Mouse (Mus musculus): ENCODE results near the gene Dzank1.

Dzank1 gene

DNA sequence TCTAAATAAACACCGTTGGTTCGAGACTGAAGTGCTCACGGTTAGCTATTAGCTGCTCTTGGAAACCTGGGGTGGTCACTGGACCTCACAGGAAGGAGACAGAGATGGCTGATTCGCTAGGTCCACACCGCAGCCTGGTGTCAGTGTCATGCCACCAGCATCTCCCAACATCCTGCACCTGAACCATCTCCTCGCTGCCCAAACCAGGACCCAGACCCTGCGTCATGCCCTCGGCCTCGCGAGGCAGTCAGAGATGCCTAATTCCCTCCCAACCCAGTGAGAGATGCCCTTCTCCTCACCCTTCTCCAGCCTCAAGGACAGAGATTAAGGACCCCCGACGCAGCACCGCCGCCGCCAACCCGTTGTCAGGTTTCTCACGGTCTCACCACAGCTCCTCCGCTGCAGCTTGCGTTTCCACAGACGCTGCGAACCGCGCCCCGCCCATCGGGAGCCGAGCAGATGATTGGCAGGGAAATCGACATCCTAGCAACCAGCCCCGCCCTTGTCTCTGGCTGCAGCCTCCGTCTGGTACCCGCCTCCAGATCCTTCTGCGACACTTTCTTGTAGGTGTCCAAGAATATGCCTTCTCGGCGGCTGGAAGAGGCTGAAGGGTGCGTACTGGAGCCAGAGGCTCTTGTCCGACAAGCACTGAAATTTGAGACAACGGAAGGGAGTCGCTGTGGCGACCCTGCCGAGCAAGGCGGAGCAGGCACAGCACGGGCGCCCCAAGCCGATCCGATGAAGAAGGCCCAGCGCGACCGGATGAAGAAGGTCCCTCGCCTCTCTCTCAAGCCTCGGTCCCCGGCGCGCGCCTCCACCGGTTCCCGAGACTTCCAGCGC is at the start of gene Dzank1, which contains the start of gene Polr3f:
Gene Dzank1 (minus strand): TSS at position 434 of the 840 bp plus-strand sequence.
Gene Polr3f (plus strand): TSS at position 738 of the 840 bp plus-strand sequence.
- DNase-seq (ENCODE audit: low read depth, low spot score) = peak; percentile 98

DNA sequence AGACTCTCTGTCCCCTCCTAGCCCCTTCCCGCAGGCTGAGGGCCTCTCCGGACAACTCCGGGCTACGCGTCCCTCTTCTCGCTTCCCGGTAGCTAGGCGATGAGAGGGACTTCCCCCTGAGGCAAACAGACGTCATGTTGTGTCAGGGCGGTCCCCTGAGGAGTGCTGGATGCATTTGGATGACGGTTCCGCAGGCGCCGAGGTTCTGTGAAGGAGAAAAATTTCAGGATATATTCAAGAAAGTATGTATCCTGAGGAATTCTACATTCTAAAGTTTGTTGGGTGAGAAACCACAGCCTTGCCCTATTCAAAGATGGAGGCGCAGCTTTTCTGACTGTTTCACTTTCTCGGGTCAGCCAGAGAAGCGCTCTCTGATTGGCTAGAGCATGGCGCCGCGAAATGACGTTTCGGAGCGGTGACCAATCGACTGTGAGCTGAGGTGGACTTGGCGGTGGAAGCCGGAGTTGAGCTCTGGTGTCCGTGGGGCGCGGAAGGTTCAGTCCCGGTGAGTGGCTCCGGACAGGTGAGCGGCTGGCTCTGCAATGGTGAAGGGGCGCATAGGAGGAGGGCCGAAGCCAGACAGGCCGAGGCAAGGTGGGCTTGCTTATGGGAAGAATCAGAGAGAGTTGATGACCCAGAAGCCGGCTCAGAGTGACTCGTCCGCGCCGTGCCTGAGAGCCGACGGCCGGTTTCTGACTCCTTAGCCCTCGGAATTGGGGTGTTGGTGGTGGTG is 28.8 kb upstream of the Dzank1 start, which contains the start of gene Sec23b:
Gene Sec23b (plus strand): TSS at position 410 of the 733 bp plus-strand sequence.
- DNase-seq (ENCODE audit: low read depth, low spot score) = peak; percentile 97

DNA sequence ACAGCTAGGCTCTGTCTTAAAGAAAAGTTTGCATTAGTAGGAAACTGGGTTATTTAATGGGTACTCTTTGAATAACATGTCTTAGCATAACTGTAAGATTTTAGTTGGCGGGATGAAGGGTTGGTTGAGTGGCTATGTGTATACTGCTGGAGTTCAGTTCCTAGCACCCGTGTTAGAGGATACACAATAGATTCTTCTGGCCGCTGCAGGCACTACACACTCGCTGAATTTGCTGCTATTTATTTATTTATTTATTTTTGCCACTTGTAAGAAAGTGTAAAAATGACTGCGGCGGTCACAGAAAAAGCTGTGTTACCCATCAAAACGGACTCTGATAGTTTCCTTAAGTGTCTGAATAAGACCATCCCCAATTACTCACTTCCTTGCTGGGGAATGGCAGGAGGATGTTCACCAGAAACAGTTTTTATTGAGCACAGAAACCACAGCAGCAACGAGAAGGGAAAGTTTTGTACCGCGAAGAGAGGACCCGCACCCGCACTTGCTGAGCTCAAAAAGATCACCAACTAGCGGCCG is 28.1 kb upstream of the Dzank1 start:
- no peak for DNase-seq (ENCODE audit: low read depth, low spot score)

DNA sequence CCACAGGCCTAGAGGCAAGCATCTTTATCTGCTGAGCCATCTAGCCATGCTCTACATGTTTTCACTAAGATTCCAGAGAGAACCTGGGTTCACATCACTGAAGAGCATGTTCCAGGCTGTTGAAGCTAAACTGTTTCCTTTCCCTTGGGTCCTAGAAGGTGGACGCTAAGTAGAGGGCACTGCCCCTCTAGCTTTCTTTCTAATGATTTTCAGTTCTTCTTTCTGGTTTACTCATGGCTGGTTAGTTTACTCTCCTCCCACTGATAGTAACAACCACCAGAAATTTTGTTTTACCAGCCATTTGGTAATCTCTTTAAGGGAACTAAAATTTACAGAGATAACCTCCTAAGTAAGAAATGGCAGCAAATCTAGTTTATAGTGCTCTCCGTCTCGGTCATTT is 26.7 kb upstream of the Dzank1 start:
- DNase-seq (ENCODE audit: low read depth, low spot score) = no peak

DNA sequence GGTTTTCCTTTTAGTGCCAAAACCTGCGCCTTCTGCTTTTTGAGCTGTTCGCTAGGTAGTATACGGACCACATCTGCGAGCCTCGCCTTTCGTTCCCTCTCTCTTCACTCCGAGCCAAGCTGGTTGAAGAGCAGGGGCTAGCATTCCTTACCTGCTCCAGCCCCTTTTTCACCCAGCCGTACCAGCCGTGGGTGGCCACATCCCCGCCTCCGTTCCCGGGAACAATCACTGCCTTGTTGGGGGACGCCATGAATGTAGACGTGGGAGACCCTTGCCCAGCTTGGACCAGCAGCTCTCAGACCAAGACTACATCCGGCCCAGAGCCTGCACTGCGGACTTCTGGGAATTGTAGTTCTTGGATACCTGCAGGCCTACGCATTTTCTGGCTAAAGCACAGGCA is 23.3 kb upstream of the Dzank1 start, which contains the start of gene Rbbp9:
Gene Rbbp9 (minus strand): TSS at position 341 of the 400 bp plus-strand sequence.
- peak; percentile 89 for DNase-seq (ENCODE audit: low read depth, low spot score)

DNA sequence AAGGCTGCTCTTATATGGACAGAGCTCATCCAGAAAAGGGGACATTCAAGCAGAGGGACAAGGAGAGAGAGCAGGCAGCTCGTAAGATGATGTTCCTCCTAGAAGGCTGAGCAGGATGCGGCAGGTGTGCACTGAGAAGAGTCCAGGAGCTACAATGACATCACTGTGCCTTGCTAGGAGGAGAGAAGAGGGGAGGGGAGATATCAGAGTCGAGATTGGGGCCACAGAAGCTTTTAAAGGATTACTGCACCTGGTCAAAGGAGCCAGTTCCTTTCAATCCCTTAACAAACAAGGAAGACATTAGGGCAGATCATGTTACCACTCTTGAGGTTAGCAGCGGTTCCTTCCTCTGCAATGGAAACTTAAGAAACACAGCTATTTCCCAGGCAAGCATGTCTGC is 20.3 kb upstream of the Dzank1 start:
- DNase-seq (ENCODE audit: low read depth, low spot score) = no peak

DNA sequence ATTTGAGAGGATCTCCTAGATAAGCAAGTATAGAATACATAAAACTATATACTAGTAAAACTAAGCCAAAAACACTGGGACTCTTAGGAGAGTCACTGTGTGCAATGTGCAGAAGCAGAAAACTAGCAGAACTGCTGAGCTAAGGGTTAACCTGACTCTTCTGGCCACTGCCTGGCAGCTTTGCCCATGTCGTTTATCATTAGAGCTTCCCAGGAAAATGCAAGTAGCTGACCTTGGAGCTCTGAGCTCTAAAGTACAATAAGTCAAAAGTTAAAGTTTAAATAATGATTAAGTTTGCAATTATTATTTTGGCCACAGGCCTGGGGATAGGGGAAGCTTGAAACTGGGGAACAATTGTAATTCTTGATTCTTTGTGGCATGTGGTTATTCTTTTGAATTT is 18.3 kb upstream of the Dzank1 start:
- DNase-seq (ENCODE audit: low read depth, low spot score) = no peak

DNA sequence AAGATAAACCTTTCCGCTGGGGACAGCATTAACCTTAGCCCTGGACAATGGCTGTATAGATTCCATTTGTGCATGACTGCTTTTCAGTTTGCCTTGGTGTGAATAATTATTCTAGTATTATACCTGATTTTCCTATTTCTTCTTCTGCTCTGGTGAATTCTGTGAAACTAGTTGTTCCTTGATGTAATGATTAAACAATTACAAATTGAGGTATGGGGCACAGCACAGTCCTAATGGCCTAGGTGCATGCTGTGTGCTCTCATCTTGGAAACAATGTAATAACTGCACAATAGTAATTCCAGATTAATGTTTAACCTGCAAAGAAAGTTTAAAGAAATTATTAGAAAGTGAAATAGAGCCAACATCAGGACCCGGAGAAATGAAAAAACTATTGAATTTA is 17.8 kb upstream of the Dzank1 start:
- no peak for DNase-seq (ENCODE audit: low read depth, low spot score)

DNA sequence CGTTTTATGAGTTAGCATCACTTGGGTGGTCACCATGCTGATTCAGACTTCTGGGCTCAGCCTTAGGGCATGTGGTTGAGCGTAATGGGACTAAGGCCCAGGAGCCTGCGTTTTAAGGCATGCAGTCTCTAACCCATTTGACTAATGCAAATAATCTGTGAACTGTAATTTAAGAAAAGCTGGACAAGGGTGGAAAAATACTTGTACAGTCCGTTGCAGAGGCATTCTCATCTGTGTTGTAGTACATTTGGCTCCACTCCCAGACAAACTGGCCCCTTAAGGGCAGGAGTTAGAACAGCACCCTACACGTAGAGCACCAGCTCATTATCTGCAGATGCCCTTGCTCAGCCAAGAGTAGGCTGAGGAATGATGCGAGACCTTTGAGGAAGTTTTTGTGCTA is 17.4 kb upstream of the Dzank1 start:
- no peak for DNase-seq (ENCODE audit: low read depth, low spot score)

DNA sequence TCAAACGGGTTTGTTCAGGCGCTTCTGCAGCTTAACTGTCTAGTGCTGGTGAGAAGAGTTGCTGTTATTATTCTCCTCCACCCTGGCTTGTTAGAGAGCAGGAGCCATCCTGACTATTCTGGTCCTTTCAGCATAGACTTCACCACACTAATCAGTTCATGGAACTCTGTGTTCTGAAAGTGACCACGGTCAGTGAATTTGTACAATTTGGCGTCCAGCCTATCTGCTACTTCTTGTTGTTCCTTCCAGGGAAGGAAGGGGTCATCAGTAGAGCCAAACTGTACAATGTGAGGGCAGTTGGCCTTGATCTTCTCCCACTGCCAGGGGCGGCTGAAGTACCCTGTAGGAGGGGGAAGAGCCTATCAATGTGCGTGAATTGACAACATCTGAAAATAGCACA is 16.5 kb upstream of the Dzank1 start:
- no peak for DNase-seq (ENCODE audit: low read depth, low spot score)

DNA sequence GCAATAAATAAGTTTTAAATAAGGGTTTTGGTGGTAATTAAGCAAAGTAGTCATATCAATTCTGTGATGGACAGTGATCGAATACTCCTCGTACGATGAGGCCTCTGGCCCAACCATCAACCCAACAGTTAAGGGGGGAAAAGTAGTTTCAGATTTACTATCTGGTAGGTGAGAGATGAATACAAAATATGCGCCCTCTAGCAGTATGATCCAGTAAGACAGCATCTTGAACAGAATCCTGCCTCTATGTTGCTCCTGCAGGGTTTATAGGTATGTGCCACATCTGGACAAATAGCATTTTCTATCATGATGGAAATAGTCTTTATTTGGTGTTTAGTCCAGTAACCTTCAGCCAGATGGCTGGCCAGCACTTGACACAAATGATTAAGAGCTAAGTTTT is 14.0 kb upstream of the Dzank1 start:
- DNase-seq (ENCODE audit: low read depth, low spot score) = no peak

DNA sequence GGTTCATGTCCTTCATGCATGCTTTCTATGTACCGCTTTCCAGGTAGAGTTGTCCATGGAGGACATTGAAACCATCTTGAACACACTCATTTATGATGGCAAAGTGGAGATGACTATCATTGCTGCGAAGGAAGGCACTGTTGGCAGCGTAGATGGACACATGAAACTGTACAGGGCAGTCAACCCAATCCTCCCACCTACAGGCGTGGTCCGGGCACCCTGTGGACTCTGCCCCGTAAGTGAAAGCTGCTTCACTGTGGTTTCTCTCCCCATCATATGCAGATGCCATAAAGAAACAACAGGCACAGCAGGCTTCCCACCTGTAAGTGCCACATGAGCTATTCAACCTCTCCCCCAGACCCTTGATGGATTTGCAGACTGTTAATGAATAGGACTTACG is 9.9 kb upstream of the Dzank1 start:
- DNase-seq (ENCODE audit: low read depth, low spot score) = no peak

DNA sequence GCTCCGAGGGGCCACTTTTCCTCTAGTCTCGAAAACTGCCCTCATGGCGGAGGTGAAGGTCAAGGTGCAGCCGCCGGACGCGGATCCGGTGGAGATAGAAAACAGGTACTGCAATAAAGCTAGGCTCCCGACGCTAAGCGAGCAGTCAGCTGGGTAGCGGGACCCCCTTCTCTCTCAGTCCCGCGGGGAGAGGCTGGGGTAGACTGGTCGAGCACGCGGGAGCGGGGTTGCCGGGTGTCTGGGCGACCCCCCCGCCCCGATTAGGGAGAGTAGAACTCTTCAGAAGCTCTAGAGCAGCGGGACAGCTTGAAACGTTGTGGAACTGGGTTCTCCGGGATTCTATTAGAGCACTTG is 584 bp upstream of the Dzank1 start:
- no peak for DNase-seq (ENCODE audit: low read depth, low spot score)

DNA sequence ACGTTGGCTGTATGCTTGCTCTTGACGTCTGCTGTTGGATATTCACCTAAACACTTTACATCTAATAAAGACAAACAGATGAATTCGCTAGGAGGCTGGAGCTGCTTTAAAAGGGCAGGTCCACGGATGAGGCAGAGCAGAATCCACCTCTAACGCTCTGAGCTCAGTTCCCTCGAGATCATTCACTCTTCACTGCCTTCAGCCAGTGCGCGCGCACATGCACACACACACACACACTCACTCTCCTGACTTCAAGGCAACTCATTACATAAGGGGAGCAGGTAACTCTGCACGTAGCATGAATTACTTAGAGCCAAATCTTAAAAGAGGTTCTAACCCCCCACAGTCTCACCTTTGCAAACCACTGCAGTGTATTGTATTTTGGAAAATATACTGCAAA is 1.4 kb downstream of the Dzank1 start:
- no peak for DNase-seq (ENCODE audit: low read depth, low spot score)

DNA sequence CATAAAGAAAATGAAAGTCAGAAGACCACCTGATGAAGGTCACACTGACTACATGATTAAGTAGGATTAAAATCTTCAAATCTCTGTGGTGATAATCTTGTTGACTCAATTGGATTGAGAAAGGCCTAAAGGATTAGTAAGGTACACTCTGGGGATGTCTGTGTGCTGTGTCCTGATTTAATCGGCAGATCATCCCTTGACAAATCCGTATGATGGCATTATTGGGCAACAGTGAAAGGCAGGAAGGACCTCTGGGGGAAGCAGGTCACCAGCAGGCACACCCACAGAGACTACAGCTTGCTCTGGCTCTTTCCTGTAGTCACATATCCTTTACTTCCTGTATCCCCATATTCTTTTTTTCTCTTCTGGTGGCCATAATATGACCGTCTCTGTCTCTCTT is 7.4 kb downstream of the Dzank1 start:
- no peak for DNase-seq (ENCODE audit: low read depth, low spot score)

DNA sequence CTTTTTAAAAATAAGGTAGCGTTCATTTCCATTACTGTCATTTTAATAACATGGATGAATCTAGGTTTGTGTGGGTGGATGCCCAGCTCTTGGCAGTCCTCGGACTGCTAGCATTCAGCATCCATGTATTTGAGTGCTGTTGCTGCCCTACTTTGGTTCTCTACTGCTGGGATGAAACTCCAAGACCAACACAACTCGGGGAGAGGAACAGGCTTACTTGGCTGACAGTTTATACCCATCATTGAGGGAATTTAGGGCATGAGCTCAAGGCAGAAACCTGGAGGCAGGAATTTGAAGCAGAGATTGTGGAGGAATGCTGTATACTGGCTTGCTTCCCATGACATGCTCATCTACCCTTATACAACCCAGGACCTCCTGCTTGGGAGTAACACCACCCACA is 12.6 kb downstream of the Dzank1 start:
- no peak for DNase-seq (ENCODE audit: low read depth, low spot score)

DNA sequence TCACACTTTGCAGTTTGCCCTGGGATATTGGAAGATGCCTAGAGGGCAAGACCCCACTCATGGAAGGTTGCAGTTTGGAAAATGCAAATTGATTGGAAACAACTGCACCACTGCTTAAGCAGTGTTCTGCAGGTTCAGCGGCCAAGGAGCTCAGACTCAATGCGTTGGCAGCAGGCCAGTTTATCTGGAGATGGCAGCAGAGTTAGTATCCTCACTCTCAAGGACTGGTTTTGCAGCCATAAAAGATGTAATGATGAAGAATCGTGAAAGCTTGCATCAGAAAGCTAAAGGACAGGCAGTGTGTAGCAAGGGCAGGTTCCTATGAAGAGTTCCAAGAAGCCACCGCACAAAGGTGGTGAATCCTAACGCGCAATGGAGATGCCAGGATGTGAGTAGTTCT is 25.1 kb downstream of the Dzank1 start:
- no peak for DNase-seq (ENCODE audit: low read depth, low spot score)

DNA sequence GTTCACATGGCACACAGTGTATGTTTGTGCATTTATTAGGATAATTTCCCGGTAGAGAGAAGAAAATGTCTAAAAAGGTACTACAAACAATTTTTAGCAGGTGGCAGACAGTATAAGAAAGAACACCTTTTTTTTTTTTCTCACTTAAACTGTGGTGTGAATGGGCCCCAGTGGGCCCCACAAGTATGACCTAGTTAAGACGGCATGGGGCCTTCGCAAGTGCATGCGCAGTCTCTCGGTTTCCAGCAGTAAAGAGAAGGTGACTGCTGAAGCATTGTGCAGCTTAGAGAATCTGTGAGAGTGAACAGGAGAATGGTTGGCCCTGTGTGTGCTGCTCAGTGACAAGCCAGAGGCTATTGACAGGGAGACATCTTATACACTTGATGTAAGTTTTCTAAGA is 37.9 kb downstream of the Dzank1 start:
- DNase-seq (ENCODE audit: low read depth, low spot score) = no peak

DNA sequence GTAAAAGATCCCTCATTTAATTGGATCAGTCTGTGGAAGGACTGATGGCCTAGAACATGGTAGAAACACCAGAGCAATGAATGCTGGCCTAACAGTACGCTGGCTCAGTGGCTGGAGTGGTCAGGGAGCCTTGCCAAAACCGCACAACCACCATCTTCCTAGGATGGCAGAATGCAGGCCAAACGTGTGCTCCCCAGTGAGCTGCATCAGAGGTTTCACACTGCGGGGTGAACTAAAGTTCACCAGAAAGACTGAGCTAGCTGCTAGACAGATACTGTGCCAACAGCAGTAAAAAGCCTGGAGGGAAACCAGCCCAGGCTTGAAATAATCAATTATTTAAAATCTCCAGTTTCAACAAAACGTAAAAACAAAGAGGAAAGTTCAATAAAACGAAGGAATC is 39.7 kb downstream of the Dzank1 start:
- no peak for DNase-seq (ENCODE audit: low read depth, low spot score)

DNA sequence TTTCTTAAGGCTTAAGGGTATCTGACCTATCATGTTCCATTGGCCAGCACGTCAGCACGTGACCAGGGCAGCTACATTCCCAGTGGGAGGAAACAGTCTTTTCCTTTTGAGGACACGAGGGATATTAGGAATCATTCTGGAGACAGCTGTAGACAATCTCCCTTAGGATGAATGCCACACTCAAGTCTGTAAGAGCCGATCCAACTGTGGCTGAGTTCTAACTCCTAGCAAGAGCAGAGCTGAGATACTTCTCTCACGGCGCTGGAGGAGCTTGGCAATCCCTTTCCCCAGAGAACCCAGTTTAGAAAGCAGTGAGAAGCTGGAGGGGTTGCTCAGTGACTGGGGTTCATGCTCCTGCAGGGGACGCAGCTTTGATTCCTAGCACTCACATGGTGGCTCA is 41.8 kb downstream of the Dzank1 start:
- DNase-seq (ENCODE audit: low read depth, low spot score) = no peak

DNA sequence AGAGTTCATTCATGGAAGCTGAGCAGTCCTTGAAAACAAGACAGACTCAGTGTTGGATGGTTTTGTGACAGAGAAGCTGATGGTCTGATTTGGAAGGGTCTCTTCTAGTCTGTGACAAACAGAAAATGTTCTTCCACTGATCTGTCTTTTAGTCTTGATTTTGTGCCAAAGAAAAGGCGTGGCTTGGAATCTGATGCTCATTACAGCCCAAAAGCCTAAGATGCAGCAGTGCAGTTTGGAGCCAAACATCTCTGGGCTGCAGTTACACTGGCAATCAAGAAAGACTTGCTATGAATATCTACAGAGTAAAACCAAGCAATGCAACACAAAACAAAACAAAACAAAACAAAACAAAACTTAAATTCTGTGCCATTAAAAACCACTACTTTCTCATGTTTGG is 43.1 kb downstream of the Dzank1 start:
- DNase-seq (ENCODE audit: low read depth, low spot score) = no peak

DNA sequence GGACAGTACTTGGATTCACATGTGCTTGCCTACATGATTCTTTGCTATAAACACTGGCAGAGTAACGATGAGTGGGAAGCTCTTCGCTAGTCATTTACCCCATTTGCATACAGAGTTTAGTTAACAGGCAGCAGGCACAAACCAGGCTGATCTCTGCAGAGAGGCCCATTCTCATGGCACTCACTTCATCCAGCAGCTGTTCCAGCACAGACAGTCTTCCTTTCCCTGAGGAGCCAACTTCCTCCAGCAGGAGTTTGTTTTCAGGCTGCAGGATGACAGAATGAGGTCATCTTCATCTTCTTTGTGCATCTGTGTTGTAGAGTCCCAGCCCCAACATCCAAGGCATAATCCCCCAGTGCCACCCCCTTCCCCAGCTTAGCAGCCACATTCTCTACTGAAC is 47.8 kb downstream of the Dzank1 start:
- DNase-seq (ENCODE audit: low read depth, low spot score) = no peak

DNA sequence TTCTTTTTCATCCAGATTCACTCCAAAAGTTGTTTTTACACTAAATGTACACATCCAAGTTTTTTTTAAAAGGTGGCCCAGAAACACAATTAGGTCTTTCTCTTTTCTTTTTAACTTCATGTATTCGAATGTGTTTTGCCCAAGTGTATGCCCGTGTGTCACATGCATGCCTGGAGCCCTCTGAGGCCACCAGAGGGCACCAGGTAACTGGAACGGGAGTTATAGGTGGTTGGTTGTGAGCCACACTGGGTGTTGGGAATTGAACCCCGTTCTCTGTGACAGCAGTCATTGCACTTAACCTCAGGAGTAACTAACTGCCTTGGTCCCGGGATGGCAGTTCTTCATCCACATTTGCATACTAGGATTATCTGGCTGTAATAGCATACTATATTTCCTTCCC is 60.0 kb downstream of the Dzank1 start:
- peak; percentile 38 for DNase-seq (ENCODE audit: low read depth, low spot score)
